Mouse (Mus musculus) embryonic facial prominence, embryonic 15.5 days (tissue): ENCODE results near the gene Wwc2. TPM values are rescaled to one million over a fixed set of nuclear protein-coding genes. Genes with fewer than 3 reads are reported as not detected.

Experiments used
- ATAC-seq: fragments of 200-750 bp; cut with Nextera tagmentation; 2 replicates; pipeline ENCODE4 v1.8.0; 2017; ENCODE audit warnings: low read depth, moderate TSS enrichment; ENCODE audit not compliant: insufficient number of reproducible peaks, low FRiP score, low TSS enrichment
- H3K27ac ChIP-seq: fragments of 300-500 bp; sonication (generic); replicated peaks from 2 replicates; pipeline ENCODE4 v1.5.1; 2015; ENCODE audit warnings: mild to moderate bottlenecking, inconsistent platforms
- H3K27me3 ChIP-seq: fragments of 300-500 bp; sonication (generic); 2 replicates; pipeline ENCODE4 v1.6.1; 2015; ENCODE audit warnings: inconsistent platforms
- H3K36me3 ChIP-seq: fragments of 300-500 bp; sonication (generic); 2 replicates; pipeline ENCODE4 v1.6.1; 2015; ENCODE audit warnings: mild to moderate bottlenecking, inconsistent platforms
- H3K4me1 ChIP-seq: fragments of 300-500 bp; sonication (generic); 2 replicates; pipeline ENCODE4 v1.6.1; 2015; ENCODE audit warnings: inconsistent platforms
- H3K4me2 ChIP-seq: fragments of 300-500 bp; sonication (generic); replicated peaks from 2 replicates; pipeline ENCODE4 v1.6.1; 2015; ENCODE audit warnings: mild to moderate bottlenecking, inconsistent platforms
- H3K4me3 ChIP-seq: fragments of 300-500 bp; sonication (generic); replicated peaks from 2 replicates; pipeline ENCODE4 v1.5.1; 2015; ENCODE audit warnings: mild to moderate bottlenecking, inconsistent platforms
- H3K9ac ChIP-seq: fragments of 300-500 bp; sonication (generic); 2 replicates; pipeline ENCODE4 v1.6.1; 2015; ENCODE audit warnings: inconsistent platforms
- H3K9me3 ChIP-seq: fragments of 300-500 bp; sonication (generic); replicated peaks from 2 replicates; pipeline ENCODE4 v1.6.1; 2016; ENCODE audit warnings: inconsistent platforms
- WGBS: fragments of 180-500 bp; shearing (Covaris S2); methylation state at CpG from one replicate; pipeline ENCODE4 v1.1.7; 2015; 5-methylcytosine and 5-hydroxymethylcytosine counted together
- polyA plus RNA-seq: library from polyadenylated mRNA; unstranded; fragments of >200 nt; fragmentation: Nextera tagmentation; extraction: Ambion mirVana; gene quantifications from 2 replicates; pipeline ENCODE4 v1.2.1, GENCODE M21; 2015

Wwc2 gene
- polyA plus RNA-seq, 1 experiment from 2014 or later, result 12.0 TPM

DNA sequence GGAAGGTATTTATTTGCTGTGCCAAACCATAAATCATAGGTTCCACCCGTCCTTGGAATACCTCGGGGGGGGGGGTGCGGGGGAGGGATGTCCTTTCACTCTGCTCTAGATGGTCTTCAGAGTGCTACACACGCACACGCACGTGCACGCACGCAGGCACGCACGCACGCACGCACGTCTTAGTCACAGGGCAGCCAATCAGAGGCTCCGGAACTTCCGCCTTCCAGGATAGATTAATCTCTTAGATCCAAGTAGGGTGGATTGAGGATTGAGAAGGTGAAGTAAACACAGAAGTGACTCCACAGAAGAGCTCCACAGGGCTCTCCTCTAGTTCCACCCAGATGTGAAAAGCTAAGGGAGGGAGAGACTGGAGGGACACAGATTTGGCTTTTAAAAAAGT lies 204.4 kb downstream of the Wwc2 start:
- Histone ChIP-seq H3K4me1 (no peaks in the 10 kb centered on the region), H3K9me3 (no peaks in the 10 kb centered on the region), H3K36me3 (no peaks in the 10 kb centered on the region), H3K4me3 (no peak overlapping the region), H3K4me2 (no peak overlapping the region), H3K27me3 (no peaks in the 10 kb centered on the region), H3K9ac (no peak overlapping the region), H3K27ac (no peak overlapping the region)
- no peak for ATAC-seq
- WGBS, result 93% methylated on average over 15 of the region's 15 CpGs

DNA sequence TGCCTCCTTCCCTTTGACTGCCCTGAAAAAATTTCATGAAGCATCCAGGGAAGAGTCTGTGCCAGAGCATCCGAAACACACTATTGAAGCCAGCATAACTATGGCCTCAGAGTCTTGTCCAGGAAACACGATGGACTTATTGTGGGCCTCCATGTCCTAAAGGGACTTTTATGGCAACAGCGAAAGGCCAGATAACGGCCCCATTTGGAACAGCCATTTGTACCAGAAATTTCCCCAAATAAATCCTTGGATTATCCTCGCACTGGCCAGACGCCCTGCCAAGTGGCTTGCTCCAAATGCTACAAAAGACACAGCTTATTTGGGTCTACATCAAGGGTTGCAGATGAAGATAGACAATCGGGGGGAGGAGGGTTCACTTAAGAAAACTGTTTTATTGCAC lies 206.3 kb downstream of the Wwc2 start:
- Histone ChIP-seq H3K9me3 (no peaks in the 10 kb centered on the region), H3K4me2 (no peak overlapping the region), H3K27me3 (no peaks in the 10 kb centered on the region), H3K9ac (no peak overlapping the region), H3K36me3 (no peaks in the 10 kb centered on the region), H3K4me3 (no peak overlapping the region), H3K4me1 (no peaks in the 10 kb centered on the region), H3K27ac (no peak overlapping the region)
- no peak for ATAC-seq
- 86% methylated on average over 7 of the region's 7 CpGs for WGBS

DNA sequence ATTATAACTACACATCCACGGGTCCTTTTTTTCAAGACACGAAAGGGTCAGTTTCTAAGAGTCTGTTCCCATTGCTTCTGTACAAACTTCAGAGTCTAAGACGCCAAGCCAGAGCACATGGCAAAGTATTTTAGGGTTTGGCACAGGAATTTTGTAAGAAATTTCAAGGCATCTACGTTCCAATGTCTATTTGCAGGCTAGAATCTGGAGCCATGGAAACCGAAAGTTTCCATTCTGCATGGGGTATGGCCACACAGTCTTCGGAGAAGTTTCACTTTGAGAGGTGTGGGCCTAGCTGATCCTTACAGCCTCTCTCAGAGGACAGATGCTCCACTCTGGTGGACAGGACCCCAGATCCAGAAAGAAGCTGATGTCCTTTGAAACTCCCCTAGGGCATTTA lies 206.8 kb downstream of the Wwc2 start:
- Histone ChIP-seq H3K27ac (no peak overlapping the region), H3K27me3 (no peaks in the 10 kb centered on the region), H3K9me3 (no peaks in the 10 kb centered on the region), H3K9ac (no peak overlapping the region), H3K4me2 (no peak overlapping the region), H3K4me1 (no peaks in the 10 kb centered on the region), H3K4me3 (no peak overlapping the region), H3K36me3 (no peaks in the 10 kb centered on the region)
- ATAC-seq, result no peak
- WGBS, result 88% methylated on average over 6 of the region's 6 CpGs

DNA sequence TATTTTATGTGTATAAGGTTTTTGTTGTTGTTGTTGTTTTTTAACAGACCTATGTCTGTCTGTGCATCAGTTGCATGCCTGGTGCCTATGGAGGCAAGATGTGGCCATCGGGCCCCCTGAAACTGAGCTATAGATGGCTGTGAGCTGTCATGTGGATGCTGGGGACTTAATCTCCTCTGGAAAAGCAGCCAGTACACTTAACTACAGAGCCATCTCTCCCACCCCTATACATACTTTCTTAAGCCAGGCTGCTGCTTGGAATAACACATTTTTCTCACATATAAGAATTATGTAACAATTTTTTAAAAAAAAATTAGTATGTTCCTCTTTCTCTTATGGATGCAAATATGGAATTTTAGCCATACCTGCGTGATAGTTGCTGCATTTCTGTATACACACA lies 207.2 kb downstream of the Wwc2 start:
- Histone ChIP-seq H3K4me2 (no peak overlapping the region), H3K9ac (no peak overlapping the region), H3K27ac (no peak overlapping the region), H3K4me3 (no peak overlapping the region), H3K36me3 (no peaks in the 10 kb centered on the region), H3K9me3 (no peaks in the 10 kb centered on the region), H3K4me1 (no peaks in the 10 kb centered on the region), H3K27me3 (no peaks in the 10 kb centered on the region)
- no peak for ATAC-seq
- WGBS, result 91% methylated on average over 2 of the region's 2 CpGs

DNA sequence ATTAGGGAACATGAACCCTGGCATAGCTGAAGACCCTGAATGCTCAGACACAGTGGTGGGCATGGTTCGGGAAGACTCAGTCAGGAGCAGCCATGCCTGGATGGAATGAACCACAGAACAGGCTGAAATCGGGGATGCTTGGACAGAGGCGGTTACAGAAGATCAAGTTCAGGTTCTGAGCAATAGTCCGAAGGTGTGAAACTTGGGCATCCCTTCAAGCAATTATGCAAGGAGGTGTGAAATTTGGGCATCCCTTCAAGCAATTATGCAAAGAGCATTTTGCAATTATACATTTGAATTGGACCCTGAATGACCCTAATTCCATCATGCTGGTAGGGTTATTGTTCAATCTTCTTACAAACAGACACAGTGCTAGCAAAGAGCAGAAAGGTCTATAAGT lies 208.8 kb downstream of the Wwc2 start:
- Histone ChIP-seq H3K9ac (no peak overlapping the region), H3K4me1 (no peaks in the 10 kb centered on the region), H3K9me3 (no peaks in the 10 kb centered on the region), H3K4me2 (no peak overlapping the region), H3K36me3 (no peaks in the 10 kb centered on the region), H3K27ac (no peak overlapping the region), H3K4me3 (no peak overlapping the region), H3K27me3 (no peaks in the 10 kb centered on the region)
- 91% methylated on average over 4 of the region's 4 CpGs for WGBS
- ATAC-seq, result no peak

DNA sequence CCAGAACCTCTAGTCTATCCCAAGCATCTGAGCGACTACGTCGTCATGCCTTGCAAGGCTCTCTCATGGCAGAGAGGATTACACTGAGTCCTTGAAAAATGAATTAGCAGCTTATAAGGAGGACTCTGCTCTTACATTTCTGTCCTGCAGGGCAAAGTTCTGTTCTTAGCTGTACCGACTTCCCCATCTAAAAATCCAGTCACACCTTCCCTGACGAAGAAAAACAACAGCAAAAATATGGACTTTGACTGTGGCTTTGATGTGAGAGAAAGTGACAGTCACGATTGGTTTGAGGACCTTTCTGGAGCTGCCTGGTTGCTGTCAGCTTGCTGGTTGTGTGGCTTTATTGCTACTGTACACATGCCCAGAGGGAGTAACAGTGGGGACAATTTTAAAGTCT lies 211.1 kb downstream of the Wwc2 start:
- Histone ChIP-seq H3K36me3 (no peaks in the 10 kb centered on the region), H3K4me1 (no peaks in the 10 kb centered on the region)
- WGBS, result 70% methylated on average over 6 of the region's 6 CpGs

DNA sequence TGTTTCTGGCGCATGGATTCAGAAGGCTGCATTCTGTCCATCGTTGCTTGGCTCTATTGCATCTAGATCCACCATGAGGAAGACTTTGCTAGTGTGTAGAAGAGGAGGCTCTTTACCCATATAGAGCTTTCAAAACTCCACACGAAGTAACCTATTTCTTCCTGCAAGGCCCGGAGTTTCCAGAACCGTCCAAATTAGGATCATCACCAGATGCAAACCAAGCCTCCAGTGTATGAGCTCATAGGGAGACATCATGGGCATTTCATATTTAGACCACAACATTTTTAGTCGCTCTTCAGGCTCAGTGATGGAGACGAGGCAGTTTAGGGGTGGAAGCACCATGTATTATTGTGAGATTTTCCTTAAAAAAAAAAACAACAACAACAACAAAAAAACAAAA lies 213.3 kb downstream of the Wwc2 start:
- no peak overlapping the region for H3K27ac ChIP-seq
- no peak overlapping the region for H3K4me3 ChIP-seq
- ATAC-seq, result no peak
- no peak overlapping the region for H3K9ac ChIP-seq
- H3K9me3 ChIP-seq, result no peaks in the 10 kb centered on the region
- H3K4me1 ChIP-seq, result no peaks in the 10 kb centered on the region
- H3K27me3 ChIP-seq, result no peaks in the 10 kb centered on the region
- 89% methylated on average over 7 of the region's 7 CpGs for WGBS
- H3K4me2 ChIP-seq, result no peak overlapping the region
- no peaks in the 10 kb centered on the region for H3K36me3 ChIP-seq

More for the DNA sequence above, 211.1 kb downstream of the Wwc2 start:
- no peaks in the 10 kb centered on the region for H3K27me3 ChIP-seq
- no peak overlapping the region for H3K27ac ChIP-seq
- H3K9ac ChIP-seq, result no peak overlapping the region
- no peak for ATAC-seq
- H3K4me2 ChIP-seq, result no peak overlapping the region
- no peak overlapping the region for H3K4me3 ChIP-seq
- no peaks in the 10 kb centered on the region for H3K9me3 ChIP-seq

Other genes starting within 250 kb of the Wwc2 start
- not detected in 2 replicates for gene Cldn24, start 168.8 kb downstream of the Wwc2 start, polyA plus RNA-seq
- not detected in 2 replicates for gene Cldn22, start 166.4 kb downstream of the Wwc2 start, polyA plus RNA-seq
- gene Dctd, start 108.2 kb upstream of the Wwc2 start, polyA plus RNA-seq, result 24.3 and 24.9 TPM in 2 replicates